Mouse (Mus musculus) G1E (cell line): ENCODE measurements around the gene Pla2g2c. TPM values are rescaled to one million over a fixed set of nuclear protein-coding genes. Genes with fewer than 3 reads are reported as not detected.

Source experiments
- ATAC-seq: 2 replicates; pipeline ENCODE4 v1.8.0; 2016; ENCODE audit warnings: mild to moderate bottlenecking; ENCODE audit not compliant: insufficient number of reproducible peaks, poor library complexity, low FRiP score, severe bottlenecking; ENCODE audit errors: extremely low read depth
- DNase-seq: peaks from one replicate; pipeline ENCODE4 v3.0.0; 2012; ENCODE audit warnings: low spot score
- H3K27me3 ChIP-seq: 2 replicates; pipeline ENCODE4 v1.6.1; 2012; ENCODE audit warnings: mild to moderate bottlenecking, low read length, inconsistent platforms; ENCODE audit not compliant: insufficient read depth
- H3K36me3 ChIP-seq: replicated peaks from 2 replicates; pipeline ENCODE3; 2012; ENCODE audit warnings: mild to moderate bottlenecking, inconsistent platforms
- H3K4me1 ChIP-seq: 2 replicates; pipeline ENCODE4 v1.6.1; 2012; ENCODE audit warnings: low read depth, low read length, inconsistent platforms, mixed read lengths; ENCODE audit not compliant: insufficient read depth
- H3K4me3 ChIP-seq: 2 replicates; pipeline ENCODE4 v1.5.1; 2012; ENCODE audit warnings: low read depth, mild to moderate bottlenecking, inconsistent platforms, low read length, moderate library complexity, mixed read lengths
- H3K9me3 ChIP-seq: replicated peaks from 2 replicates; pipeline ENCODE4 v1.6.1; 2012; ENCODE audit warnings: inconsistent platforms
- CTCF ChIP-seq: IDR thresholded peaks from 2 replicates; pipeline ENCODE4 v1.5.1; 2012; ENCODE audit warnings: low read depth, low read length, inconsistent platforms, mixed read lengths
- GATA1 ChIP-seq: IDR thresholded peaks from 2 replicates; pipeline ENCODE4 v1.6.1; 2012; ENCODE audit warnings: borderline replicate concordance, low read length, inconsistent platforms, mixed read lengths
- GATA2 ChIP-seq: IDR thresholded peaks from 2 replicates; pipeline ENCODE4 v1.6.1; 2012; ENCODE audit warnings: low read depth, low read length, inconsistent platforms, borderline replicate concordance
- POLR2AphosphoS5 ChIP-seq: IDR thresholded peaks from 2 replicates; pipeline ENCODE4 v1.6.1; 2012; ENCODE audit warnings: low read depth, low read length, inconsistent platforms; ENCODE audit not compliant: insufficient replicate concordance
- TAL1 ChIP-seq: conservative IDR thresholded peaks from 2 replicates; pipeline ENCODE4 v1.6.1; 2012; ENCODE audit warnings: low read depth, low read length, inconsistent platforms, mixed read lengths
- polyA plus RNA-seq: library from polyadenylated mRNA; stranded (reverse); fragments of >175 nt; gene quantifications from 2 replicates; pipeline ENCODE4 v1.2.3, GENCODE M21; 2012
- total RNA-seq, 2 experiments: library from RNA; stranded (forward) in 1 of 2; stranded (reverse) in 1 of 2; fragments of 200-1000 nt in 1 of 2; fragments of >200 nt in 1 of 2; fragmentation: Nextera tagmentation in 1 of 2; gene quantifications; 2 replicates each; pipeline ENCODE4 v1.2.3; 2014 to 2017

Pla2g2c gene
- total and polyA plus RNA-seq, 3 experiments: 0.16 TPM; not detected in 2

- H3K9me3 ChIP-seq: peaks cover 91% of the 10 kb centered on the region
- DNase-seq (no peak), ATAC-seq (no peak)
- no peaks in the 10 kb centered on the region for H3K27me3 ChIP-seq
- no peaks in the 10 kb centered on the region for H3K4me1 ChIP-seq
- H3K36me3 ChIP-seq: no peaks in the 10 kb centered on the region
- H3K4me3 ChIP-seq: no peak overlapping the region
- TF ChIP-seq TAL1: no peak
- TF ChIP-seq GATA2: no peak
- no peak for TF ChIP-seq CTCF
- no peak for TF ChIP-seq GATA1
- TF ChIP-seq POLR2AphosphoS5: no peak
Observed at GRCm38 (mm10) chr4:138739136-138739851, 14.7 kb downstream of the Pla2g2c start.

GRCm38 (mm10) chr4:138745884-138746283 lies 21.3 kb downstream of the Pla2g2c start:
- H3K27me3 ChIP-seq: no peaks in the 10 kb centered on the region; the same call in 1 of the 2 replicates
- H3K4me3 ChIP-seq: no peak overlapping the region
- peaks cover 96% of the 10 kb centered on the region for H3K9me3 ChIP-seq
- TF ChIP-seq GATA1 (no peak), CTCF (no peak), GATA2 (no peak), TAL1 (no peak), POLR2AphosphoS5 (no peak)
- no peaks in the 10 kb centered on the region for H3K4me1 ChIP-seq
- ATAC-seq: no peak
- no peaks in the 10 kb centered on the region for H3K36me3 ChIP-seq
- no peak for DNase-seq

GRCm38 (mm10) chr4:138746866-138747265 lies 22.3 kb downstream of the Pla2g2c start:
- H3K36me3 ChIP-seq: no peaks in the 10 kb centered on the region
- ATAC-seq (no peak), DNase-seq (no peak)
- TF ChIP-seq GATA2: no peak
- no peak for TF ChIP-seq TAL1
- no peak for TF ChIP-seq CTCF
- TF ChIP-seq GATA1: no peak
- TF ChIP-seq POLR2AphosphoS5: no peak
- H3K4me1 ChIP-seq: no peaks in the 10 kb centered on the region
- no peaks in the 10 kb centered on the region; the same call in 1 of the 2 replicates for H3K27me3 ChIP-seq
- peaks cover 94% of the 10 kb centered on the region for H3K9me3 ChIP-seq
- H3K4me3 ChIP-seq: no peak overlapping the region

GRCm38 (mm10) chr4:138747851-138748250 lies 23.3 kb downstream of the Pla2g2c start:
- Histone ChIP-seq H3K36me3 (no peaks in the 10 kb centered on the region), H3K4me3 (no peak overlapping the region), H3K9me3 (peaks cover 94% of the 10 kb centered on the region), H3K4me1 (no peaks in the 10 kb centered on the region), H3K27me3 (no peaks in the 10 kb centered on the region; the same call in 1 of the 2 replicates)
- DNase-seq: no peak
- no peak for ATAC-seq
- no peak for TF ChIP-seq CTCF

GRCm38 (mm10) chr4:138748369-138749072 lies 23.9 kb downstream of the Pla2g2c start:
- Histone ChIP-seq H3K4me1 (no peaks in the 10 kb centered on the region), H3K9me3 (peaks cover 93% of the 10 kb centered on the region), H3K36me3 (no peaks in the 10 kb centered on the region), H3K4me3 (no peak overlapping the region), H3K27me3 (no peaks in the 10 kb centered on the region; the same call in 1 of the 2 replicates)
- ATAC-seq: no peak
- TF ChIP-seq POLR2AphosphoS5: no peak
- no peak for TF ChIP-seq CTCF
- no peak for TF ChIP-seq TAL1
- no peak for TF ChIP-seq GATA1
- no peak for TF ChIP-seq GATA2
- no peak for DNase-seq

GRCm38 (mm10) chr4:138752603-138753002 lies 28.0 kb downstream of the Pla2g2c start:
- DNase-seq: no peak
- Histone ChIP-seq H3K9me3 (peaks cover 97% of the 10 kb centered on the region), H3K4me1 (no peaks in the 10 kb centered on the region), H3K27me3 (no peaks in the 10 kb centered on the region), H3K36me3 (no peaks in the 10 kb centered on the region), H3K4me3 (no peak overlapping the region)
- no peak for ATAC-seq
- TF ChIP-seq CTCF (no peak), GATA2 (no peak), POLR2AphosphoS5 (no peak), GATA1 (no peak), TAL1 (no peak)
